Mouse (Mus musculus): Measurements from ENCODE around the gene Exosc2. TPM values are rescaled to one million over a fixed set of nuclear protein-coding genes. Genes with fewer than 3 reads are reported as not detected.

The Exosc2 gene
- polyA plus RNA-seq (2012; rRNA removed), result 8.2 and 9.1 TPM in 2 replicates

DNA sequence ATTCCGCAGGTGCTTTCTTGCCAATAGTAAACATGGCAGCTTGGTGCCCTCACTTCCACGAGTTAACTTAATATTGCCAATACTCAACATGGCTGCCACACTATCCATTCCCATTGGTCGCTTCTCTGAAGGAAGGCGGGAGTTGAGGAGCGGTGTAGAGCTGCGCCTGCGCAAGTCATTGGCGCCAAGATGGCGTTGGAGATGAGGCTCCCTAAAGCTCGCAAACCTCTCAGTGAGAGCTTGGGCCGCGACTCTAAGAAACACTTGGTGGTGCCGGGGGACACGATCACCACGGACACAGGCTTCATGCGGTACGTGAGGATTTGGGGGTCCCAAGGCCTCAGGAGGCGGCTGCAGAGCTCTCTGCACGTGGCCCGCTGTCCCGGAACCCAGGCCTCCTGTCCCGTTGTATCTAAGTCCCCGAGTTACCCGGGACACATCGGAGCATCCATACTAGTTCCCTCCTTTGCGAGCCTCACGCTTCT, at the start of gene Exosc2:
Exosc2 (plus strand) TSS at position 165 of the 485 bp plus-strand sequence.
- Histone ChIP-seq H3K4me3 (ENCODE audit: extremely low read depth, insufficient read depth, insufficient read length) (peak within 1 kb of the TSS; percentile 88), H3K36me3 (ENCODE audit: control insufficient read depth, insufficient read depth, low read length) (peaks cover 13% of the 10 kb centered on the region), H3K27ac (ENCODE audit: insufficient read depth, low read length) (no peak within 1 kb of the TSS), H3K4me1 (ENCODE audit: control insufficient read depth, insufficient read depth, insufficient read length) (peaks cover 4% of the 10 kb centered on the region; the same call in 1 of the 2 replicates), H3K27me3 (ENCODE audit: control insufficient read depth, insufficient read depth, low read length) (no peaks in the 10 kb centered on the region)
- TF ChIP-seq POLR2A (IDR thresholded peaks at IDR 0.05; ENCODE audit: low read depth, low read length) (peak; percentile 88), CTCF (IDR thresholded peaks at IDR 0.05; ENCODE audit: extremely low read depth, insufficient read depth, insufficient read length, insufficient replicate concordance) (no peak)
- DNase-seq (ENCODE audit: low read depth in 1 of 2, low spot score in 2 of 2), result peak; percentile 85 to 91
- WGBS, result 2% methylated on average over 27 of the region's 27 CpGs

DNA sequence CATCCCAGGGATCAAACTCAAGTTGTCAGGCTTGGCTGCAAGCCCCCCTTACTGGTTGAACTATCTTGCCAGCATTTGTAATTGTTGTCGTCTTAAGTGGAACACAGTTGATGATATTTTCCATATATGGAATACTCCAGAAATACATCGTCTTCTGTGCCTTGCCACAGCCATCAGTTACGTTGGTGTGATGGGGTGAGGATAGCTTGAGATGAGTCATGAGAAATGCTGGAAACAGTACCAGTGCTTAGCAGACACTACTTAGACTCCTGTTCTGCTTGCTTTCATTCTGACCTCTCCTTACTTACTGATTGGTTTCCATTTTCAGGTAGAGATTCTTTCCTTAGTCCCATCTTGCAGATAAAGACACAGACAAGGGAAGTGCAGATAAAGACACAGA, 37.0 kb upstream of the Exosc2 start:
- H3K27me3 ChIP-seq (ENCODE audit: control insufficient read depth, insufficient read depth, low read length), result peaks cover 27% of the 10 kb centered on the region
- no peak overlapping the region for H3K27ac ChIP-seq (ENCODE audit: insufficient read depth, low read length)
- no peaks in the 10 kb centered on the region; the same call in 1 of the 2 replicates for H3K4me1 ChIP-seq (ENCODE audit: control insufficient read depth, insufficient read depth, insufficient read length)
- H3K4me3 ChIP-seq (ENCODE audit: extremely low read depth, insufficient read depth, insufficient read length), result no peak overlapping the region
- no peaks in the 10 kb centered on the region for H3K36me3 ChIP-seq (ENCODE audit: control insufficient read depth, insufficient read depth, low read length)
- no peak for DNase-seq (ENCODE audit: low read depth in 1 of 2, low spot score in 2 of 2)
- 66% methylated on average over 3 of the region's 3 CpGs for WGBS
- TF ChIP-seq POLR2A (IDR thresholded peaks at IDR 0.05; ENCODE audit: low read depth, low read length), result no peak
- TF ChIP-seq CTCF (IDR thresholded peaks at IDR 0.05; ENCODE audit: extremely low read depth, insufficient read depth, insufficient read length, insufficient replicate concordance), result no peak

DNA sequence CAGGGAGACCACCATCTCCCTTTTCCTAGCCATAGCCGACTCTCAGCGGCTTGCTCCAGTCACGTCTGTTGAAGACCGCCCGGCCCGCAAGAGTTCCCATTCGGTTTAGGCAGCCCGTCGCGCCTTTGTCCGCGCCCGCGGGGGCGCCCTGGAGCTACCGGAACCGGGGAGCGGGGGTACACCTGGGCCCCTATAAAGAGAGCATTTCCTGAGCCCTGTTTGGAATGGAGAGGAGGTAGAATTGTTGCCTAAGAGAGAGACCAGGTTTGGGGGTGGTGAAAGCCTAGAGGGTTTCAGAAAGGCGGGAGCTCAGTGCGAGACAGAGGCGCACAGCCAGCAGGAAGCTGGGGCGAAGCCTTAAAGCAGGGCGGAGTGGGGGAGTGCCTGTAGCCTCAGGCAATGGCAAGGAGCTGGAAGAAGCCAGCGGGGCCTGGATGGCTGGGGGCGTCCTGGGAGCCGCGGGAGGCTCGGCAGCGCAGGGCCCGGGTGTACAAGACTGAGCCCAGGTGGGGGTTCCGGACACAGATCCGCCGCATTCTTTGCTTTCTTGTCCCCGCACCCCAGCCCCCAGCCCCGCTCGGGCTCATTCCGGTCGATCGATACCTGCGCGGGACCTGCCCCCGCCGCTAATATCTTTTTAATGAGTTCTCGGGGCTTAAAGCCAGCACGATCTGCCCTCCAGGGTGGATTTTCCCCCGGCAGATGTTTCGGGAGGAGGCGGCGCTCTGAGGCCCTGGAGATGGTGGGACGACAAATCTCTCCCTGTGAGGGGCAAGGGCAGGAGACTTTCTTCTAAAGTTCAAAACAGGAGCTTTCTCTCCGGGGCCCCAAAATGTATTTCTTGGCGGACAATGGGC, 35.0 kb upstream of the Exosc2 start:
- Histone ChIP-seq H3K4me1 (ENCODE audit: control insufficient read depth, insufficient read depth, insufficient read length) (no peaks in the 10 kb centered on the region; the same call in 1 of the 2 replicates), H3K4me3 (ENCODE audit: extremely low read depth, insufficient read depth, insufficient read length) (no peak overlapping the region), H3K27me3 (ENCODE audit: control insufficient read depth, insufficient read depth, low read length) (peaks cover 42% of the 10 kb centered on the region), H3K36me3 (ENCODE audit: control insufficient read depth, insufficient read depth, low read length) (no peaks in the 10 kb centered on the region), H3K27ac (ENCODE audit: insufficient read depth, low read length) (no peak overlapping the region)
- TF ChIP-seq POLR2A (IDR thresholded peaks at IDR 0.05; ENCODE audit: low read depth, low read length) (no peak), CTCF (IDR thresholded peaks at IDR 0.05; ENCODE audit: extremely low read depth, insufficient read depth, insufficient read length, insufficient replicate concordance) (no peak)
- DNase-seq (ENCODE audit: low read depth in 1 of 2, low spot score in 2 of 2), result no peak
- WGBS, result 3% methylated on average over 52 of the region's 52 CpGs

- 7% methylated on average over 48 of the region's 48 CpGs for WGBS
- Histone ChIP-seq H3K27me3 (ENCODE audit: control insufficient read depth, insufficient read depth, low read length) (peaks cover 46% of the 10 kb centered on the region), H3K4me3 (ENCODE audit: extremely low read depth, insufficient read depth, insufficient read length) (no peak overlapping the region), H3K27ac (ENCODE audit: insufficient read depth, low read length) (no peak overlapping the region), H3K4me1 (ENCODE audit: control insufficient read depth, insufficient read depth, insufficient read length) (no peaks in the 10 kb centered on the region; the same call in 1 of the 2 replicates), H3K36me3 (ENCODE audit: control insufficient read depth, insufficient read depth, low read length) (no peaks in the 10 kb centered on the region)
- TF ChIP-seq CTCF (IDR thresholded peaks at IDR 0.05; ENCODE audit: extremely low read depth, insufficient read depth, insufficient read length, insufficient replicate concordance) (no peak), POLR2A (IDR thresholded peaks at IDR 0.05; ENCODE audit: low read depth, low read length) (no peak)
- DNase-seq (ENCODE audit: low read depth in 1 of 2, low spot score in 2 of 2), result no peak
Measured at GRCm38 (mm10) chr2:31636138-31636741, 34.3 kb upstream of the Exosc2 start.

DNA sequence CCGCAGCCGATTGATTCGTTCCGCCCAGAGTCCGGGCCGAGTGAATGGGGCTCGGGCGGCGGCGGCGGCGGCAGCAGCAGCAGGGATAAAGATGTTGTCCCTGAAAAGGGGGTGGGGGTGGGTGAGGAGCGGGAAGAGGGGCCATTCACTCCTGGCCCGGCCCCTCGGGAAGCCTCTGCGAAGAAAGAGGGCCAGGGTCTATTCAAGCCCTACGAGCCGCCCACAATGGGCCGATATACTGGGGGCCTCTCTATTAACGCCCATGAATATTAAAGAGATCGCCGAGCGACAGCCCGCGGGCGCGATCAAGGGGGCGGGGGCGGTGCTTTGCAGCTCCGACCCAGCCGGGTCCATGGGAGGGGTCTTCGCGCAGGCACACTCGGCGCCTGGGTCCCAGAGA, 33.8 kb upstream of the Exosc2 start:
- WGBS, result 7% methylated on average over 34 of the region's 35 CpGs
- H3K4me1 ChIP-seq (ENCODE audit: control insufficient read depth, insufficient read depth, insufficient read length), result no peaks in the 10 kb centered on the region; the same call in 1 of the 2 replicates
- TF ChIP-seq CTCF (IDR thresholded peaks at IDR 0.05; ENCODE audit: extremely low read depth, insufficient read depth, insufficient read length, insufficient replicate concordance) (no peak), POLR2A (IDR thresholded peaks at IDR 0.05; ENCODE audit: low read depth, low read length) (no peak)
- H3K27ac ChIP-seq (ENCODE audit: insufficient read depth, low read length), result no peak overlapping the region
- H3K4me3 ChIP-seq (ENCODE audit: extremely low read depth, insufficient read depth, insufficient read length), result no peak overlapping the region
- H3K36me3 ChIP-seq (ENCODE audit: control insufficient read depth, insufficient read depth, low read length), result no peaks in the 10 kb centered on the region
- H3K27me3 ChIP-seq (ENCODE audit: control insufficient read depth, insufficient read depth, low read length), result peaks cover 47% of the 10 kb centered on the region
- no peak for DNase-seq (ENCODE audit: low read depth in 1 of 2, low spot score in 2 of 2)

DNA sequence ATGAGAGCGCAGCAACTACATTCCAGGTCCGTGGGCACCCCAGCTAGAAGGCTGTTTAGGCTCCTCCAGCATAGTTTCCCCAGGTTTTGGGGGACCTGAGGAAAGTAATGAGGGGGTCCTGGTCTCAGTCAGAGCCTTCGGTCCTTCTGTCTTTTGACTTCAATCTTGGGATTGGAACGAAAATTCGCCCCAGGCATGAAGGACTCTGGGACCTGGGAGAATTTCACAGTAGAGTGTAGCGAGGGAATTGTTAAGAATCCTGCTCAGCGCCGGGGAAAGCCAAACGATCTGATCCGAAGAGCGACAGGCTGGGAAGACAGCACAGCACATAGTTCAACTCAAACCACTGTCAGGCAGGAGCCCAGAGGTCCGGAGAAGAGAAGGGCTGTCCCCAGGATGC, 33.2 kb upstream of the Exosc2 start:
- no peaks in the 10 kb centered on the region; the same call in 1 of the 2 replicates for H3K4me1 ChIP-seq (ENCODE audit: control insufficient read depth, insufficient read depth, insufficient read length)
- no peak overlapping the region for H3K27ac ChIP-seq (ENCODE audit: insufficient read depth, low read length)
- no peaks in the 10 kb centered on the region for H3K36me3 ChIP-seq (ENCODE audit: control insufficient read depth, insufficient read depth, low read length)
- H3K27me3 ChIP-seq (ENCODE audit: control insufficient read depth, insufficient read depth, low read length), result peaks cover 47% of the 10 kb centered on the region
- WGBS, result 6% methylated on average over 12 of the region's 12 CpGs
- DNase-seq (ENCODE audit: low read depth in 1 of 2, low spot score in 2 of 2), result no peak
- TF ChIP-seq POLR2A (IDR thresholded peaks at IDR 0.05; ENCODE audit: low read depth, low read length), result no peak
- H3K4me3 ChIP-seq (ENCODE audit: extremely low read depth, insufficient read depth, insufficient read length), result no peak overlapping the region

Measured in spleen, adult 2 months (tissue).